Mouse (Mus musculus) common myeloid progenitor, adult 5-6 weeks (primary cell): ENCODE data around the gene Dlk1. TPM values are rescaled to one million over a fixed set of nuclear protein-coding genes. Genes with fewer than 3 reads are reported as not detected.

ENCODE experiments used
- ATAC-seq: replicated peaks from 2 replicates; pipeline ENCODE4 v1.8.0; 2016; ENCODE audit warnings: low read depth, mild to moderate bottlenecking, moderate TSS enrichment, inconsistent platforms; ENCODE audit not compliant: poor library complexity, severe bottlenecking
- total RNA-seq: library from RNA; stranded (forward); fragments of 200-1000, 187-1606 nt; gene quantifications from 2 replicates; pipeline ENCODE4 v1.2.3, GENCODE M21; 2017

The Dlk1 gene
- total RNA-seq: not detected in 2 replicates

- ATAC-seq: no peak
Measured at GRCm38 (mm10) chr12:109452592-109452991, at the start of gene Dlk1. Gene Dlk1 (plus strand): TSS chr12:109452823.

DNA sequence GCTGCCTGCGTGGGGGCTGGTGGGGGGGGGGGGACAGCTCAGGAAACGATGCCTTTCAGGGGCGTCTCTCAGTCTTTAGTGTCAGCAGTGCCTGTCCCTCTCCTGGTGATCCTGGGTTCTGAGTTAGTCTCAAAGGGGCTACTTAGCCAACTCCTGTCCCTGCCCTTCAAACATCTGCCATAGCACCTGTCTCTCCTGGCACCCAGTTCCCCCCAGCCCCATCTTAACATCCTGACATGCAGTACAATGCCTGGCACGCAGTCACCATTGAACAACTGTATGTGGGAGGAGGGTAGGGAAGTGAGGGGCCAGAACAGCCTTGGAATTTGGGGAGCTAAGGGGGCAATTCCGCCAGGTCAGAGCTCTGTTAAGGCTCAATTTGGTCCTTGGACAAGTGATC is 49.7 kb upstream of the Dlk1 start:
- ATAC-seq: no peak

- no peak for ATAC-seq
Measured at GRCm38 (mm10) chr12:109403752-109404151, 48.9 kb upstream of the Dlk1 start.

DNA sequence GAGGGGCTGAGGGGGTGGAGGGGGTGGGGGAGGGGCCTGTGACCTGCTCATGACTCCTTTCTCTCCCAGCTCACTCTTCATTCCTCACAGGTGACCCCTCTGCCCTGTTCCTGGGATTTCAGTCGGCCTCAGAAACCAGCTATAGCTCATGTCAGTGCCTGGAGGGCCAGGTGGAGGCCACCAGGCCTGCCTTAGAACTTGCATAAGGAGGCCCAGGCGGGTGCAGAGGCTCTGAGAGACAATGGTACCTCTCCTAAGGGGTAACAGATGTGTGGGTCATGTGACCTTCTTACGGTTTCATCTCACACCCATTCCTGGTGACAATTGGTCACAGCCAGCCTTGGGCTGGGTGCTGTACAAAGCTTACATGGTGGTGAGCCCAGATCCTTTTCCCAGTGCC is 46.6 kb upstream of the Dlk1 start:
- no peak for ATAC-seq

DNA sequence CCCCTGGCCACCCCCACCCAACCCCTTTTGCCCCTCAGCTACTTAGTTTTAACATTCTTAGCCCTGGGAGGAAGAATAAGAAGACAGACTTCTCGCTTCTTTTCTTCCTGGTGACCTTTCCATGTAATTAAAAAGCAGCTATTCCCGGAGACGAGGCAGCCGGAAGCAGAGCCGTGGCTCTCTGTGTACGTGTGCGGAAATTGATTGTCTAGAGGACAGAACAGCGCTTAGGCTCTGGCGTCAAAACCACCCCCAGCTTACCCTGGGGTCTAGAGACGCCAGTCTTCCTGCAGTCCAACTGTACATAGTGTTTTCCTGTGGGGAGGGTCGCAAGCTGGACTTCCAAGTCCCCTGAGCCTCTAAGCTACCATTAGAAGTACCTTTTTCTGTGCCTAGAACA is 41.9 kb upstream of the Dlk1 start:
- no peak for ATAC-seq

- ATAC-seq: no peak
Measured at GRCm38 (mm10) chr12:109411172-109412070, 41.2 kb upstream of the Dlk1 start.

- no peak for ATAC-seq
Measured at GRCm38 (mm10) chr12:109412071-109412440, 40.6 kb upstream of the Dlk1 start.

GRCm38 (mm10) chr12:109412675-109413074 is 39.9 kb upstream of the Dlk1 start:
- no peak for ATAC-seq

DNA sequence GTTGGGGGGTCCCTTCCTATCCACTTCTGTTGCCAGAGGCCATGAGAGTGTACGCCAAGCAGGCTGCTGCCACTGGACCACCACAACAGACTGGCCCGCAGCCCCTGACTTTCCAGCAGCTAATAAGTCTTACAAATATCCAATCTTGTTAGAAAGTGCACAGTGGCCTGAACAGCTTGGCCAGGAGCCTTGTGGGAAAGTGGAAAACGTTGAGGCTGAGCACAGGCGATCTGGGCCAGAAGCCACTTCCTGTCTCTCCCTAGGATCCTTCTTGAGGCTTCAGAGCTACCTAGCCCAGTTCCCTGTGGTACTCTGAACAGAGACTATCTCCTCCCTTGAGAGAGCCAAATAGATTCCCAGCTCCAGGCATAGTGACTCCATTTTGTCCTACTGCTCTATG is 39.3 kb upstream of the Dlk1 start:
- ATAC-seq: no peak

DNA sequence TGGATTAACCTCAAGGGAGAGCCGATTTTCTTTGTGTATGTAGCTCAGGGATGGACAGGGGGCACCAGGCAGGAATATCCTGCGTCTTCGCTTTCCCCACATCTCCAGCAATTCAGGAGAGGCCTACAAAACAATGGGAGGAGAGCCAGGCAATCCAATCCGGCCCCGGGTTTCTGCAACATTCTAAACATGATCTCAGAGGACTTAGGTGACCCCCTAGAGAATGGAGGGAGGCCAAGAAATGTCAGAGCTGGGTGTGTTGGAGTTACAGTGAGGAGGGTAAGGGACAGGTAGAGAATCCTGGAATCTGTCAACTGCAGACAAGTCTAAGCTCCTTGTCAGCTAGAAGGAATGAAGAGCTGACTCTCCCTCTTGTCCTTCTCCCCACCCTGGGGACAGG is 35.9 kb upstream of the Dlk1 start:
- ATAC-seq: no peak

- no peak for ATAC-seq
Measured at GRCm38 (mm10) chr12:109417476-109418201, 35.0 kb upstream of the Dlk1 start.

DNA sequence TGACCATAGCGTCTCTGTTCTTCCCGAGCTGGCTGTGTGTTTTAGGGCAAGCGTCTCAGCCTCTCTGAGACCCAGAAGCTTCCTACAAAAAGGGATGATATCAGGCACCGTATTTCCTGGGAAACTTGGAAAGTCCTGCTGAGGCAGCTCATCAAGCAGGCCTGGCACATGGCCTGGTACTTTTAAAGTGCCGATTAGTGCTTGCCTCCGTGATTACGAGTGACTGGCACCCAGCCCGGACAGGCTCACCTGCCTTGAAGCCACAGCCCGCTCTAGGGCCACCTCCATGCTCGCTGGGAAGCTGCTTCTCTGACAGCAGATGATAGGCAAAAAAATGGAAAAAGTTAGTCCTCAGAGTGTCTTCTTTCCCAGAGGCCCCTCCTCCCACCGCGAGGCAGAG is 32.6 kb upstream of the Dlk1 start:
- ATAC-seq: no peak

DNA sequence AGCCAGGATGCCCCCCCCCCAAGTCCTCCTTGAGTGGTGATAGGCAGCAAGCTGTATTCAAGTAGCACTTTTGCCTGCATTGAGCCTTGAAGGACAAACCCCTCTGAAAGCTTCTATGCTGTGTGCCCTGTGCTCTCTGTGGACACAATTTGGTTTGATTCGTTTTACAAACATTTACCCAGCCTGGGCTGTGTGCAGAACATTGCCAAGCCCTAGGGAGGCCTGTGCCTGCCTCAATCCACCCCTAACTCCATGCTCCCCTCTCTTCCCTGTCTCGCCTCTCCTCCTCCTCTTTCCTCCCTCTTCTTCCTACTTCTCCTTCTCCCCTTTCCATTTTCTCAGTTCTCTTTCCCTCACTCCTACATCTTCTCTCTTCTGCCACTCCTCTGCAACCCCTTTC is 29.5 kb upstream of the Dlk1 start:
- no peak for ATAC-seq

GRCm38 (mm10) chr12:109423716-109424429 is 28.8 kb upstream of the Dlk1 start:
- no peak for ATAC-seq

DNA sequence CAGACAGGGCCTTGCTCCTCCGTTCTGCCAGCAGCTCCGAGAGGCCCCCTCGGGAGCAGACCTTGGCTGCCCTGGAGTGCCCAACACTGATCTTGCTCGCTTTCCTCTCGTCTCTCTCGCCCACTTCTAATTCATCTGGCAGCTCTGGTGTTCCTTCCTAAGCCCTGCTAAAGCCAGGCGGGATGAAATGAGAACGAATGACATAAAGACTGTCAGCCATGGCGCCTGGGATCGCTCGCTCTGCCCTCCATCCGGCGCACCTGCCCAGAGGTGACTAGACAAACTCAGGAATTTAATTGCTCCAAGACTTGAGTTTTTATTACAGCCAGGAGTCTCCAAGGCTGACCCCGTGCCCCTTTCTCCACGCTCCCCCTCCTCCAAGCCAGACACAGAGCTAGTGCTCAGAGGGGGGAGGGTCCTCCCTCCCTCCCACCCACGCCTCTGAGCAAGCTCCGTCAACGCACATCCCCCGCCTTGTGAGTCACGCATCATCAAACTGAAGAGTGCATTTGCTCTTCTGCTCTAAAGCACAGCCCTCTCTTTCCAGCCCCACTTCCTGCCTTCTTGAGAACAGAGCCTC is 27.8 kb upstream of the Dlk1 start:
- ATAC-seq: no peak

DNA sequence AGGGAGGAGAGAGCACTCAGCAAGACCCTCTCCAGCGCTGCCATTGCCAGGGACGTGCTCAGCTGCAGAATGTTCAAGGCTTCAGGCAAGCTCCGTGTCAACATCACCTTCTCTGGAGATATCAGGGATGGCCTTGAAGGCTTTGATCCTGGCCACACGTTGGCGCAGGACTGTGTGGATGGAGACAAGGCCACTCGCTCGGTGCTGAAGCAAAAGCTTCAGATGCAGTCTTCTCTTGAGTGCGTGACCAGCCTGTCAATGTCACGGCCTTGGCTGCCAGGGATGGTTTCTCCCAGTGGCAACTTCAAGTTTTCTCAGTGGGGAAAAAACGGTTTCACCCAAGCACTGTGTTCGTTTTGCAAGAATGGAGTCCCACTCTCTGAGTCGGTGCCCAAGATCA is 26.6 kb upstream of the Dlk1 start:
- no peak for ATAC-seq

GRCm38 (mm10) chr12:109432475-109433130 is 20.0 kb upstream of the Dlk1 start:
- ATAC-seq: no peak

- ATAC-seq: peak; percentile 33
Measured at GRCm38 (mm10) chr12:109436367-109436807, 16.2 kb upstream of the Dlk1 start.

- ATAC-seq: no peak
Measured at GRCm38 (mm10) chr12:109436852-109437251, 15.8 kb upstream of the Dlk1 start.
